Mouse (Mus musculus) lung, postnatal 0 days (tissue): ENCODE data around the gene Lrrc58. TPM values are rescaled to one million over a fixed set of nuclear protein-coding genes. Genes with fewer than 3 reads are reported as not detected.

Experiments used
- ATAC-seq: fragments of 200-750 bp; cut with Nextera tagmentation; 2 replicates; pipeline ENCODE4 v1.8.0; 2017; ENCODE audit warnings: moderate library complexity
- DNase-seq: peaks from one replicate; pipeline ENCODE4 v3.0.0-alpha.2; 2016; ENCODE audit warnings: low spot score
- H3K27ac ChIP-seq: fragments of 300-500 bp; sonication (generic); 2 replicates; pipeline ENCODE4 v1.5.1; 2014; ENCODE audit warnings: antibody characterized with exemption, mild to moderate bottlenecking, low read length, mixed read lengths
- H3K27me3 ChIP-seq: fragments of 300-500 bp; sonication (generic); replicated peaks from 2 replicates; pipeline ENCODE4 v1.6.1; 2014; ENCODE audit warnings: low read length, mixed read lengths; ENCODE audit not compliant: insufficient read depth
- H3K36me3 ChIP-seq: fragments of 300-500 bp; sonication (generic); 2 replicates; pipeline ENCODE4 v1.6.1; 2014; ENCODE audit warnings: low read length, mixed read lengths; ENCODE audit not compliant: insufficient read depth
- H3K4me1 ChIP-seq: fragments of 300-500 bp; sonication (generic); 2 replicates; pipeline ENCODE4 v1.6.1; 2014; ENCODE audit warnings: antibody characterized with exemption, low read depth, low read length, mixed read lengths; ENCODE audit not compliant: insufficient read depth
- H3K4me2 ChIP-seq: fragments of 300-500 bp; sonication (generic); replicated peaks from 2 replicates; pipeline ENCODE4 v1.6.1; 2014; ENCODE audit warnings: low read depth, mild to moderate bottlenecking, low read length, moderate library complexity, mixed read lengths
- H3K4me3 ChIP-seq: fragments of 300-500 bp; sonication (generic); 2 replicates; pipeline ENCODE4 v1.5.1; 2014; ENCODE audit warnings: low read depth, low read length
- H3K9ac ChIP-seq: fragments of 300-500 bp; sonication (generic); replicated peaks from 2 replicates; pipeline ENCODE4 v1.6.1; 2014; ENCODE audit warnings: low read depth, mild to moderate bottlenecking
- H3K9me3 ChIP-seq: fragments of 300-500 bp; sonication (generic); 2 replicates; pipeline ENCODE4 v1.6.1; 2016; ENCODE audit warnings: low read length, mixed read lengths
- CTCF ChIP-seq: IDR thresholded peaks from 2 replicates; pipeline ENCODE4 v1.5.1; 2016; ENCODE audit warnings: antibody characterized with exemption, mild to moderate bottlenecking
- EP300 ChIP-seq: IDR thresholded peaks from 2 replicates; pipeline ENCODE4 v1.6.1; 2016; ENCODE audit warnings: antibody characterized with exemption, mild to moderate bottlenecking, control low read depth
- WGBS: fragments of 180-500 bp; shearing (Covaris S2); extraction: QIAGEN DNeasy Blood & Tissue Kit; methylation state at CpG from one replicate; pipeline ENCODE4 v1.1.7; 2014; 5-methylcytosine and 5-hydroxymethylcytosine counted together
- polyA plus RNA-seq: library from polyadenylated mRNA; unstranded; fragments of >200 nt; fragmentation: Nextera tagmentation; extraction: Ambion mirVana; gene quantifications from 2 replicates; pipeline ENCODE4 v1.2.1, GENCODE M21; 2015

Lrrc58 gene
- polyA plus RNA-seq, 1 experiment from 2014 or later: 40.7 TPM

- DNase-seq (no peak), ATAC-seq (no peak)
- H3K9ac ChIP-seq: no peak overlapping the region
- WGBS: 78% methylated on average over 3 of the region's 3 CpGs
- no peaks in the 10 kb centered on the region for H3K9me3 ChIP-seq
- no peak overlapping the region for H3K27ac ChIP-seq
- TF ChIP-seq CTCF: no peak
- no peak for TF ChIP-seq EP300
- no peak overlapping the region for H3K4me3 ChIP-seq
- no peaks in the 10 kb centered on the region for H3K27me3 ChIP-seq
- H3K4me1 ChIP-seq: no peaks in the 10 kb centered on the region
- no peaks in the 10 kb centered on the region for H3K36me3 ChIP-seq
- no peak overlapping the region for H3K4me2 ChIP-seq
Measured at GRCm38 (mm10) chr16:37863876-37864275, 4.3 kb upstream of the Lrrc58 start.

- Histone ChIP-seq H3K4me2 (no peak overlapping the region), H3K9me3 (no peaks in the 10 kb centered on the region), H3K4me1 (peaks cover 3% of the 10 kb centered on the region; the same call in 1 of the 2 replicates), H3K27me3 (no peaks in the 10 kb centered on the region), H3K27ac (no peak overlapping the region), H3K36me3 (no peaks in the 10 kb centered on the region), H3K9ac (no peak overlapping the region), H3K4me3 (no peak overlapping the region)
- 72% methylated on average over 9 of the region's 9 CpGs for WGBS
- no peak for ATAC-seq
- no peak for DNase-seq
- no peak for TF ChIP-seq EP300
- no peak for TF ChIP-seq CTCF
Measured at GRCm38 (mm10) chr16:37865841-37866240, 2.3 kb upstream of the Lrrc58 start.

GRCm38 (mm10) chr16:37868506-37869469, 599 bp downstream of the Lrrc58 start:
- ATAC-seq: peak; percentile 67
- H3K27ac ChIP-seq: peak overlapping the region; percentile 99
- WGBS: under 1% methylated on average over 48 of the region's 87 CpGs

GRCm38 (mm10) chr16:37869470-37870231, 1.5 kb downstream of the Lrrc58 start:
- Histone ChIP-seq H3K4me1 (peaks cover 12% of the 10 kb centered on the region), H3K9ac (peak overlapping the region; percentile 92), H3K36me3 (no peaks in the 10 kb centered on the region), H3K9me3 (no peaks in the 10 kb centered on the region), H3K4me2 (peak overlapping the region; percentile 70), H3K4me3 (peak overlapping the region; percentile 96), H3K27ac (peak overlapping the region; percentile 99), H3K27me3 (no peaks in the 10 kb centered on the region)
- TF ChIP-seq CTCF (peak; percentile 35; the same call in 1 of the 2 replicates), EP300 (peak; percentile 78; the same call in 1 of the 2 replicates)
- ATAC-seq: no peak; the same call in 1 of the 2 replicates
- peak; percentile 70 for DNase-seq
- 5% methylated on average over 4 of the region's 4 CpGs for WGBS

More at GRCm38 (mm10) chr16:37868506-37869469, 599 bp downstream of the Lrrc58 start:
- peak; percentile 26 for DNase-seq
- Histone ChIP-seq H3K36me3 (no peaks in the 10 kb centered on the region), H3K9me3 (no peaks in the 10 kb centered on the region), H3K4me3 (peak overlapping the region; percentile 96), H3K9ac (peak overlapping the region; percentile 92), H3K27me3 (no peaks in the 10 kb centered on the region), H3K4me2 (peak overlapping the region; percentile 70), H3K4me1 (peaks cover 12% of the 10 kb centered on the region)
- TF ChIP-seq EP300: no peak
- TF ChIP-seq CTCF: 0 out of 2 replicates have a peak, but pooled peaks have one; percentile 7

- H3K9me3 ChIP-seq: no peaks in the 10 kb centered on the region
- ATAC-seq: no peak
- H3K4me2 ChIP-seq: peak overlapping the region; percentile 30; the same call in 1 of the 2 replicates
- WGBS: 33% methylated on average over 4 of the region's 4 CpGs
- H3K27me3 ChIP-seq: no peaks in the 10 kb centered on the region
- no peak for TF ChIP-seq CTCF
- TF ChIP-seq EP300: peak; percentile 12; the same call in 1 of the 2 replicates
- H3K27ac ChIP-seq: peak overlapping the region; percentile 3; the same call in 1 of the 2 replicates
- H3K4me3 ChIP-seq: no peak overlapping the region
- H3K4me1 ChIP-seq: peaks cover 17% of the 10 kb centered on the region
- peak; percentile 40 for DNase-seq
- no peaks in the 10 kb centered on the region for H3K36me3 ChIP-seq
- no peak overlapping the region for H3K9ac ChIP-seq
Measured at GRCm38 (mm10) chr16:37871112-37871715, 3.0 kb downstream of the Lrrc58 start.
